Mouse (Mus musculus): ENCODE measurements around the gene Gm4756. TPM values are rescaled to one million over a fixed set of nuclear protein-coding genes. Genes with fewer than 3 reads are reported as not detected.

Gene Gm4756
- total RNA-seq, 2 experiments from 2014 or later: not detected

GRCm38 (mm10) chr12:72535599-72535998, 113.9 kb downstream of the Gm4756 start:
- intact Hi-C loops (cut with DNase I; ENCODE audit: low total_unique reads): loop anchor here (10.0 kb wide), 1 partner anchor 129 kb away; the partner anchor contains the start of gene Dhrs7
- DNase-seq: no peak

GRCm38 (mm10) chr12:72533986-72534385, 115.5 kb downstream of the Gm4756 start:
- intact Hi-C loops (cut with DNase I; ENCODE audit: low total_unique reads): loop anchor here (10.0 kb wide), 1 partner anchor 131 kb away; the partner anchor contains the start of gene Dhrs7
- DNase-seq: no peak

- intact Hi-C loops (cut with DNase I; ENCODE audit: low total_unique reads): loop anchor here (10.0 kb wide), 1 partner anchor 132 kb away; the partner anchor contains the start of gene Dhrs7
- DNase-seq: no peak
Observed at GRCm38 (mm10) chr12:72532303-72532702, 117.2 kb downstream of the Gm4756 start.

Other genes starting within 250 kb of the Gm4756 start
- 1 to 10 TPM; 3.3 to 4.6 TPM for gene Rtn1, start 240.6 kb downstream of the Gm4756 start, total RNA-seq (2021)
- under 1 TPM in 1 of 2 experiments, not detected in 1; 0.06 TPM for gene Lrrc9, start 207.8 kb downstream of the Gm4756 start, total RNA-seq (2021)
- gene Pcnx4, start 113.3 kb downstream of the Gm4756 start, total RNA-seq (2021): 1 to 10 TPM; 2.1 to 2.6 TPM
- gene Dhrs7, start 15.2 kb upstream of the Gm4756 start, total RNA-seq (2021): 10 to 100 TPM; 21.9 to 26.7 TPM
- gene Ppm1a, start 107.8 kb upstream of the Gm4756 start, total RNA-seq (2021): 100 to 1,000 TPM; 156 to 160 TPM

Data from gastrocnemius, postnatal 14 days (tissue).